Comparison of ENCODE assay signal across 24 mouse cellular contexts in genomic region chr6:40544690-40545089, GRCm38 (mm10). TPM values are rescaled to one million over a fixed set of nuclear protein-coding genes. Genes with fewer than 3 reads are reported as not detected.
"Had no signal": no experiment of that assay in that cellular context is flagged by ENCODE, and none has a peak within 500 bp of the region (broad histone marks: within the 10 kb centered on the region; RNA-seq: fewer than 3 reads in every experiment).

No protein-coding gene starts in this region.

- H3K36me3 ChIP-seq: midbrain, embryonic 10.5 days; midbrain, embryonic 12.5 days; neural tube, embryonic 13.5 days; neural tube, embryonic 15.5 days; stomach, embryonic 15.5 days had no signal

- H3K27me3 ChIP-seq: midbrain, embryonic 12.5 days; neural tube, embryonic 13.5 days; neural tube, embryonic 15.5 days; stomach, embryonic 15.5 days had no signal

- H3K27ac ChIP-seq: midbrain, embryonic 10.5 days; midbrain, embryonic 12.5 days; neural tube, embryonic 13.5 days; neural tube, embryonic 15.5 days; stomach, embryonic 15.5 days; stomach, postnatal 0 days had no signal

- DNase-seq: lung, adult 18-20 months; lung, embryonic 14.5 days; lung, postnatal 10 days; lung, postnatal 4 days; midbrain, embryonic 14.5 days; right cerebral cortex, postnatal 14 days; thymus, adult 2 months; thymus, postnatal 25 days; thymus, postnatal 4 days had no signal

- ATAC-seq: midbrain, embryonic 16.5 days had no signal

- H3K4me2 ChIP-seq: lung, embryonic 14.5 days; midbrain, embryonic 12.5 days; neural tube, embryonic 13.5 days; neural tube, embryonic 15.5 days; stomach, embryonic 15.5 days had no signal

- H3K9me3 ChIP-seq: midbrain, embryonic 10.5 days; midbrain, embryonic 12.5 days; neural tube, embryonic 13.5 days; neural tube, embryonic 15.5 days; stomach, embryonic 15.5 days had no signal

- H3K9ac ChIP-seq: lung, embryonic 14.5 days; midbrain, embryonic 12.5 days; neural tube, embryonic 13.5 days; neural tube, embryonic 15.5 days; stomach, embryonic 15.5 days had no signal

- H3K4me1 ChIP-seq: midbrain, embryonic 10.5 days; midbrain, embryonic 12.5 days; neural tube, embryonic 13.5 days; neural tube, embryonic 15.5 days; stomach, embryonic 15.5 days had no signal

- H3K4me3 ChIP-seq: midbrain, embryonic 10.5 days; midbrain, embryonic 12.5 days; myocyte; neural tube, embryonic 13.5 days; neural tube, embryonic 15.5 days; stomach, embryonic 15.5 days had no signal

RNA-seq across cellular contexts. Expression of gene Olfr461, which starts 10.2 kb away (rescaled TPM):
- total RNA-seq: megakaryocyte-erythroid progenitor cell, adult 5-6 weeks had no signal
- polyA plus RNA-seq: lung, embryonic 14.5 days; lung, embryonic 16.5 days; myocyte; neural tube, embryonic 11.5 days; spleen, adult 2 months; stomach, embryonic 15.5 days; testis, adult 2 months; thymus, adult 2 months; urinary bladder, adult 2 months had no signal

RNA-seq across cellular contexts. Expression of gene Olfr460, which starts 24.6 kb away (rescaled TPM):
- total RNA-seq: megakaryocyte-erythroid progenitor cell, adult 5-6 weeks had no signal
- polyA plus RNA-seq: liver, embryonic 16.5 days; lung, embryonic 14.5 days; lung, embryonic 16.5 days; midbrain, embryonic 10.5 days; midbrain, embryonic 12.5 days; midbrain, embryonic 14.5 days; midbrain, embryonic 16.5 days; myocyte; neural tube, embryonic 11.5 days; neural tube, embryonic 13.5 days; neural tube, embryonic 15.5 days; spleen, adult 2 months; stomach, embryonic 15.5 days; stomach, postnatal 0 days; testis, adult 2 months; thymus, adult 2 months had no signal

RNA-seq across cellular contexts. Expression of gene Prss37, which starts 25.4 kb away (rescaled TPM):
- total RNA-seq: megakaryocyte-erythroid progenitor cell, adult 5-6 weeks had no signal
- polyA plus RNA-seq: liver, embryonic 16.5 days; lung, embryonic 14.5 days; lung, embryonic 16.5 days; midbrain, embryonic 10.5 days; midbrain, embryonic 12.5 days; midbrain, embryonic 14.5 days; midbrain, embryonic 16.5 days; myocyte; neural tube, embryonic 11.5 days; neural tube, embryonic 13.5 days; neural tube, embryonic 15.5 days; spleen, adult 2 months; stomach, embryonic 15.5 days; stomach, postnatal 0 days; thymus, adult 2 months; urinary bladder, adult 2 months had no signal

RNA-seq across cellular contexts. Expression of gene Clec5a, which starts 40.9 kb away (rescaled TPM):
- polyA plus RNA-seq: testis, adult 2 months had no signal

RNA-seq across cellular contexts. Expression of gene Tas2r108, which starts 51.4 kb away (rescaled TPM):
- total RNA-seq: megakaryocyte-erythroid progenitor cell, adult 5-6 weeks had no signal
- polyA plus RNA-seq: liver, embryonic 16.5 days; lung, embryonic 14.5 days; lung, embryonic 16.5 days; midbrain, embryonic 10.5 days; midbrain, embryonic 12.5 days; midbrain, embryonic 14.5 days; midbrain, embryonic 16.5 days; myocyte; neural tube, embryonic 11.5 days; neural tube, embryonic 13.5 days; neural tube, embryonic 15.5 days; spleen, adult 2 months; stomach, embryonic 15.5 days; stomach, postnatal 0 days; urinary bladder, adult 2 months had no signal
